ENCODE assay signal across 10 mouse cellular contexts in genomic region chr4:133399509-133399908, GRCm38 (mm10). TPM values are rescaled to one million over a fixed set of nuclear protein-coding genes. Genes with fewer than 3 reads are reported as not detected.
DNase-seq lines count a peak whose midpoint lies in the region; ATAC-seq and TF ChIP-seq lines count a peak whose summit lies in the region.
"Had no signal": no experiment of that assay in that cellular context is flagged by ENCODE, and none has a peak within 500 bp of the region (broad histone marks: within the 10 kb centered on the region; RNA-seq: fewer than 3 reads in every experiment).

No protein-coding gene starts in this region.

- H3K79me2 ChIP-seq in heart, adult 2 months (replicated peaks; ENCODE audit: control insufficient read depth, insufficient read depth, low read length) = 0 out of 2 replicates have a peak, but pooled peaks cover 1% of the 10 kb centered on the region

- no peak for ATAC-seq in heart, embryonic 11.5 days (replicated peaks; ENCODE audit: insufficient number of reproducible peaks, low FRiP score, low TSS enrichment)
- ATAC-seq: intestine, postnatal 0 days had no signal

- peaks cover 67% of the 10 kb centered on the region for H3K4me1 ChIP-seq in heart, embryonic 11.5 days (ENCODE audit: control insufficient read depth, insufficient read depth, low read length)
- H3K4me1 ChIP-seq in heart, adult 2 months (ENCODE audit: control insufficient read depth, insufficient read depth, low read length) = peaks cover 6% of the 10 kb centered on the region
- H3K4me1 ChIP-seq in cerebellum, adult 2 months (ENCODE audit: control insufficient read depth, insufficient read depth, low read length) = peaks cover 56% of the 10 kb centered on the region

- no peaks in the 10 kb centered on the region for H3K9me3 ChIP-seq in heart, embryonic 11.5 days (replicated peaks; ENCODE audit: control insufficient read depth, low read length)

- no peak for TF ChIP-seq POLR2A in heart, adult 2 months (IDR thresholded peaks at IDR 0.05; ENCODE audit: insufficient read depth, low read depth, low read length)
- TF ChIP-seq POLR2A in cerebellum, adult 2 months (IDR thresholded peaks at IDR 0.05; ENCODE audit: borderline replicate concordance, insufficient read depth, low read length) = peak; percentile 9; the same call in 1 of the 2 replicates

- H3K27ac ChIP-seq in heart, embryonic 11.5 days (ENCODE audit: low read depth, low read length) = peak overlapping the region; percentile 68; the same call in 1 of the 2 replicates
- no peak overlapping the region for H3K27ac ChIP-seq in heart, adult 2 months
- H3K27ac ChIP-seq in cerebellum, adult 2 months (ENCODE audit: insufficient read depth, low read length) = peak overlapping the region; percentile 43

- WGBS in heart, embryonic 11.5 days (ENCODE audit: insufficient replicate concordance) = 78% methylated on average over 6 of the region's 6 CpGs
- 83% methylated on average over 6 of the region's 6 CpGs for WGBS in heart, adult 2 months
- 26% methylated on average over 6 of the region's 6 CpGs for WGBS in cerebellum, adult 2 months

- H3K4me2 ChIP-seq in heart, embryonic 11.5 days = no peak overlapping the region

- no peaks in the 10 kb centered on the region for H3K27me3 ChIP-seq in heart, embryonic 11.5 days (ENCODE audit: control insufficient read depth, insufficient read depth, low read length)
- no peaks in the 10 kb centered on the region for H3K27me3 ChIP-seq in heart, adult 2 months (ENCODE audit: control insufficient read depth, insufficient read depth, low read length)
- H3K27me3 ChIP-seq in cerebellum, adult 2 months (ENCODE audit: control insufficient read depth, insufficient read depth, low read length) = no peaks in the 10 kb centered on the region

- DNase-seq in heart, adult 2 months = no peak
- peak; percentile 41 for DNase-seq in 3T3-L1 (ENCODE audit: low read depth, low spot score)
- peak; percentile 71 to 89 for DNase-seq in cerebellum, adult 2 months
- DNase-seq in induced T-regulatory cell, adult 2 months (ENCODE audit: low read depth) = peak; percentile 73
- DNase-seq in spleen, adult 12 weeks (ENCODE audit: low spot score) = no peak
- DNase-seq in adrenal gland, postnatal 10 days = no peak
- DNase-seq in urinary bladder, postnatal 25 days (ENCODE audit: low spot score) = no peak
- DNase-seq: retina, postnatal 1 day had no signal

- peak overlapping the region; percentile 39; the same call in 1 of the 2 replicates for H3K9ac ChIP-seq in heart, embryonic 11.5 days (ENCODE audit: low read depth, low read length)
- H3K9ac ChIP-seq in heart, adult 2 months (ENCODE audit: low read depth, low read length) = no peak overlapping the region

- no peak overlapping the region for H3K4me3 ChIP-seq in heart, embryonic 11.5 days (ENCODE audit: low read depth, low read length)
- H3K4me3 ChIP-seq in heart, adult 2 months = no peak overlapping the region
- H3K4me3 ChIP-seq in cerebellum, adult 2 months (replicated peaks; ENCODE audit: insufficient read depth, low read depth, low read length) = no peak overlapping the region

- H3K36me3 ChIP-seq in heart, embryonic 11.5 days (ENCODE audit: control insufficient read depth, insufficient read depth, low read length) = no peaks in the 10 kb centered on the region
- no peaks in the 10 kb centered on the region for H3K36me3 ChIP-seq in heart, adult 2 months (ENCODE audit: control insufficient read depth, insufficient read depth, low read length)

- intact Hi-C loops in heart, adult 2 months (cut with DNase I) = no loop called here

- TF ChIP-seq EP300 in heart, adult 2 months (IDR thresholded peaks at IDR 0.05; ENCODE audit: insufficient read depth, low read depth, low read length) = no peak

- no peak for TF ChIP-seq CTCF in heart, adult 2 months (IDR thresholded peaks at IDR 0.05)
- TF ChIP-seq CTCF in cerebellum, adult 2 months (IDR thresholded peaks at IDR 0.05; ENCODE audit: borderline replicate concordance, insufficient read depth, low read depth, low read length) = no peak

RNA-seq across cellular contexts. Expression of gene Slc9a1, which starts 30.0 kb away (rescaled TPM):
- polyA plus RNA-seq in heart, embryonic 11.5 days (2014; fragmentation: Nextera tagmentation; extraction: Ambion mirVana) = 4.8 and 7.0 TPM in 2 replicates
- 10 to 100 TPM; 17.0 to 17.4 TPM for total RNA-seq in heart, adult 2 months (2021)
- polyA plus RNA-seq in heart, adult 2 months (2012; rRNA removed) = 21.4 and 21.5 TPM in 2 replicates
- 47.6 and 49.5 TPM in 2 replicates for polyA plus RNA-seq in cerebellum, adult 2 months (2012; rRNA removed)
- 10 to 100 TPM; 31.9 to 42.5 TPM for total RNA-seq in adrenal gland, postnatal 10 days (2021)

RNA-seq across cellular contexts. Expression of gene Wdtc1, which starts 46.2 kb away (rescaled TPM):
- 13.3 and 15.5 TPM in 2 replicates for polyA plus RNA-seq in heart, embryonic 11.5 days (2014; fragmentation: Nextera tagmentation; extraction: Ambion mirVana)
- total RNA-seq in heart, adult 2 months (2021) = 10 to 100 TPM; 73.6 to 96.1 TPM
- polyA plus RNA-seq in heart, adult 2 months (2012; rRNA removed) = 61.8 and 65.1 TPM in 2 replicates
- polyA plus RNA-seq in cerebellum, adult 2 months (2012; rRNA removed) = 46.3 and 46.6 TPM in 2 replicates
- total RNA-seq in adrenal gland, postnatal 10 days (2021) = 10 to 100 TPM; 46.3 to 50.1 TPM

Comparison
In these comparisons a context has a peak if more than half of its experiments do, and no peak if none do; other contexts are left out.
1. DNase-seq: peak in 3T3-L1 (single experiment), cerebellum, adult 2 months (2 of 2) and induced T-regulatory cell, adult 2 months (single experiment); none in heart, adult 2 months (0 of 2), spleen, adult 12 weeks (single experiment), adrenal gland, postnatal 10 days (single experiment) and urinary bladder, postnatal 25 days (single experiment).